Mouse (Mus musculus): ENCODE measurements around the gene Usp36.

Gene Usp36

DNA sequence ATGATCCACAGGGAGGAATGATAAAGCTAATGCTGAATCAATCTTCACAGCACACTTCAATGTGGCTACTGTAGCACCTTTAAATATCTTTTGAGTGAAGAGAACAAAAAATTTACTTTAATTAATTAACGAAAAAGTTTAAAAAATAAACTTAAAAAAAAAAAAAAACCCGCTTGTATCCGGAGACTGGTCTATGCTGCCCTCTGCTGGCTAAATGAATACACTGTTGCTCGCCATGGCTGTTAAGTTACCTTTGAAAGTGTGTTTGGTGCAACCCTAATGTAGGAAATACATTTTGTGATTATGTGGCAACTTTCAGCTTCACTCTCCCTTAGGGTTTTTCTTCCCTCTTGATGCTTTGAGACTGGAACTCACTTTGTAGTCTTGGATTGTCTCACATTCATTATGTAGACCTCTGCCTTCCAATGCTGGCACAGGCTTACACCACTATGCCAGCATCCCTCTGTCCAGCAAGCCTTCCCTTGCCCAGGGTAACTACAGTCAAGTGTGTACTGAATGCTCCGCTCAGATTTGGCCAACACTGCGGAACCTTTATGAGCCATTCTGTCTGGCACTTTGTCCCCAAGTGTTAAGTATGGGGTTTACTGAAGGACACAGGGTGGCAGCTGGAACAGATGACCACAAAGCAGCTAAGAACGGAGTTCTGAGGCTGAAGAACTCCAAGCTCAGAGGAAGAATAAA, 69.3 kb downstream of the Usp36 start:
- peak; percentile 76 for DNase-seq

DNA sequence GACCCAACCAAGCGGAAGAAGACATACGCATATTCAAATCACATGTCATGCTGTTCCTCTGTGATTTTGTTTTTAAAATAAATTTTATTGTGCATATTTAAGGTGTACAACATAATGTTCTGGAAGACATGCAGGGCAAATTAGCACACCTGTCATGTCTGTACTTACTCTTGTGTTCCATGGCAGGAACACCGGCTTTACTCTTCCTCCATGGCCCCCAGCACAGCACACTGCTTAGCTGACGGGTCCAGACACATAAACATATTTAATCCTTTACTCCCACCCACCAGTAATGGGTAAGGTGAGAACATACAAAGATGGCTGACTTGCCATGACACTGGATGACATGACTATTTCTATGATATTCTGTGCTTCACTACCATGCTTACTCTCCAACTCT, 71.0 kb downstream of the Usp36 start:
- no peak for DNase-seq

DNA sequence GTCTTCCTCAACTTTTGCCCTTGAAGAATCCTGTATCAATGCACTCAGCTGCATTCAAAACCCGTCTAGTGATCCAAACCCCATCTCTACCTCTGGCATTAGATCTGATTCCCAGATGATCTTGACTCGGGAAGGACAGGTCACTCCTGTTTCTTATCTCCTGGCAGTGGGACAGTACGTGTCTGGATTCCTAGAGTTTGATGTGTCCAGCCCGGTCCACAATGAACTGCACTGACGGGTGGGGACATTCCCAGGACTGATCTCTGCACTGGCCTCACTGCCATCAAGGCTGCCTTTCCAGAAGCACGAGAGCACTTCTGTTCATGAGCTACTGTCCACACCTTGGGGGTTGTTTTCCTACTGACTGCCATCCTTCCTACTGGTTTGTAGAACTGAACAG, 73.6 kb downstream of the Usp36 start:
- no peak for DNase-seq

DNA sequence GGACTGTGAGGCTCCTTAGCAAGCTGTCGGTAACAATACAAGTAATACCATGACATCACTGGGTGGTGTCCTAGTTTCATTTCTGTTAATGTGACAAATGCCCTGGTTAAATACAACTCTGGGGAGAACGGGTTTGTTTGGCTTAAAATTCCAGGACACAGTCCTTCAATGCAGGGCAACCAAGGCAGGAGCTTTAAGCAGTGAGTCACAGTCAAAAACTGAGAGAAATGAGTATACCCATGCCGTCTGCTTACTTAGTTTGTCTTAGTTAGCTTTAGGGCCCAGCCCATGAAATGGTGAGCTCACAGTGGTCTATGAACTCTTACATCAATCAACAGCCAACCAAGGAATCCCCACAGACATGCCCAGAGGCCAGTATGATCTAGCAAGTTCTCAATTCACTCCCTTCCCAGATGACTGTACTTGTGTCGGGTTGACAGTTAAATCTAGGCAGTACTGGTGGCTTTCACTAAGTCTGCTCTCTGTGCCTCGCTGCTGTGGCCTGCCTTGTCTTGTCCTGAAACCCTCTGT, 74.1 kb downstream of the Usp36 start:
- no peak for DNase-seq

DNA sequence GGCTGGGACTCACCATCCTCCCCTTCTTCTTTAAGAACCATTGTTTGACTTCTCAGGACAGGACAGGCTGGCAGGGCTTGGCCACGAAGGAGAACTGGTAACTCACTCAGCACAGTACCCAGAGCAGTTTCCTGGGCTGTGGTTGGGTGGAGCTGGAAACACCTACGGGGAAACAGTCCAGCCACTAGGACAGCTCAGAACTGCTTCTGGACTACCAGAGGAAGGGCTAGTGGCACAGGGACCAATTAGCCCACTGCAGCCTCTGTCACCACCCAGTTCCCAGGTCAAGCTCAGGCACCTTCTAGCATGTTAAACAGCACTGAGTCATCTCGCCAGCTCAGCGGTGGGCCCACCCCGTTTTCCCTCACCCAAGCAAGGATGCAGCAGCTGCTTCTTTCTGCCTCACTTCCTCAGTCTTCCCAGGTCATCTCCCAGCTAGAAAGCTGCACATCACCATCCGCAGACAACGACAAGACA, 77.4 kb downstream of the Usp36 start:
- no peak for DNase-seq

DNA sequence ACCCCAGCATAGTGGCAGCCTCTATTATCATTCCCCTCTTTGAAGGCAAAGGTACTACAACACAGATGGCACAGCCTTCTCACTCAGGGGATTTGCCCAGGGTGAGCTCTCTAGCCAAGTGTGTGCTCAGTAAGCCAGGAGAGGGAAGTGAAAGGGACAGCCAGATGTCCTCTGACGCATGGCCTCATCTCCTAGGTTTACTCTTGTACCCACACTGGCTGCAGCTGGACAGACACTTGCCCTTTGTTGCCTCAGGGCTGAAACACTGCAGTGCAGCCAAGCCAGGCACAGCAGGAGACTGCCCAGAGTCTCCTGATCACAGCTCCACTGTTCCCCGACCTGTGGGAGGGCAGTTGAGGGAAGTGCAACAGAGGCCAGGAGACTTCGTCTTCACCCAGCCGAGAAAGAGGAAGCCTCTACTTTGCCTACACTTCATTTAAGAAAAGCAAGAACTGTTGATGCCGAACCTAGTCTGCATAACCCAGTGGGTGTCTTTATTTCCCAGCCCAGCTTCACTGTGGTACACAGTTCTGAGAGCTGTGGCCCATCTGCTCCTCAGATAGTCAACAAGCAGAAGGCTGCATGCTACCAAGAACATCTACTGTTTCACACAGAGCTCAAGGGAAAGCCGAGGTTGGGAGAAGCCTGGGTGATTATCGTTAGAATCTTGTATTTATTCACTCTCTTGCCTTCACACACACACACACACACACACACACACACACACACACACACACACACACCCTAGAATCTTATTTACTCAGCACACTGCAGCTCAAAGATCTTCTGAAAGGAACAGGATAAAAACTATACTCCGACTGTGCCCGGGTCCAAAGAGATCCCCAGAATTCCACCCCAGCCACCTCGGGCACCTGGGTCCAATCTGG, 78.1 kb downstream of the Usp36 start:
- DNase-seq: peak; percentile 78

DNA sequence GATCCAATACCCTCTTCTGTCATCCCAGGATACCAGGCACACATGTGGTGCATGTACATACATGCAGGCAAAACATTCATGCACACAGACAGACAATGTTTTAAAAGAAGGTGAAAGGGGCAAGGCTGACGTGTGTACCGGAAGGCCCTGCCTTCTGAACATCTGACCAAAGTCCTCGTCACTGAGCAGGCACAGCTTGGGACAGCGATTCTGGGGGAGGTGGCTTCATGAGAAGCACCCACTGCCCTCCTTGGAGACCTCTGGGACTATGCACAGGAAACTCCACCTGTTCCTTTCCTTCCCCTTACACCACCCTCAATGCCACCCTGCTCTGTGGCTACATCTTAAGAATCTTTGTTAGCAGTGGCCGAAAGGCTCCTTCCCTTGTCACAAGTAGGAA, 79.1 kb downstream of the Usp36 start:
- peak; percentile 53 for DNase-seq

DNA sequence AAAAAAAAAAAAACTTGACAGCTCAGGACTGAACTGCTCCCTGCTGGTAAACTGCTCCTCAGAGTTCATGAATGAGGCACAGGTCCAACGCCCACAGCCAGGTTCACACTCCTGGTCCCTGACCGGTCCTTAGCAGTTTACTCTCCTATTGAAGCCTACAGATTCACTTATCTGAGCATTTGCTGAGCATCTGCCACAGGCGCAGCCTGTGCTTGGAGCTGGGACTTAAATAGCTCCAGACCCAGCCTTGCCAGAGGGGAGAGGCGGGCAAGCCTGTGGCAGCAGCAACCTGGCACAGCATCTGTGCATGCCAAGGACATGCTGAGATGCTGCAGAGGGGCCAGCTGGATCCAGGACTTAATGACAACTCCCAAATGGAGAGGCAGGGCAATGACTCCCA, 79.9 kb downstream of the Usp36 start:
- DNase-seq: no peak
